Mouse (Mus musculus): ENCODE results near the gene Ccnt1. TPM values are rescaled to one million over a fixed set of nuclear protein-coding genes. Genes with fewer than 3 reads are reported as not detected.

Gene Ccnt1
- 10 to 100 TPM; 35.1 to 44.7 (median 40.9) TPM for total RNA-seq (2022)

DNA sequence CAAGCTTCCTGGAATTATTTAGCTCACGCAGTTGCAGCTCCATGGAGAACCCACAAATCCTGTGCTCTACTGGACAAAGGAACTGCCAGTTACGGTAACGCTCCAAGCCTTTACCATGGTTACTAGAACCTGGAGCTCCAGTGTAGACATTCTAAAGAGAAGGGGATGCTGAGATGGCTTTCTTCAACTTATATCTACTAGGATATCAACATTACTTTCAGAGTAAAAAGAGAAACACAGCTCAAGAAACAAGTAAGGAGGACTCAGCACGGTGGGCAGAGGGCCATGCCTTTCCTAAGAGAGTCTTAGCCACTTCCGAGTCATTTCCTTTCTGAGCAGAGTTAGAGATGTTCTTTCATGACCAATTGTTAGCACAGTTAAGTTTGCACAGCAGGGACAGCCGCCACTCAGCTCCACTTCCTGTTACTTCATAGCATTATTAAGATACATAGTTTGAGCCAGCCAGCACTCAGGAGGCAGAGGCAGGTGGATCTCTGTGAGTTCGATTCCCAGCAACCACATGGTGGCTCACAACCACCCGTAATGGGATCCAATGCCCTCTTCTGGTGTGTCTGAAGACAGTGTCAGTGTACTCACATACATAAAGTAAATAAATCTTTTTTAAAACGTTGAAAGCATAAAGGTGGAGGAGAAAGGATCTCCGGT lies at the start of gene Ccnt1, which contains the start of gene 4930415O20Rik:
Gene Ccnt1 (minus strand): TSS at position 51 of the 666 bp plus-strand sequence.
Gene 4930415O20Rik (plus strand): TSS at position 132 of the 666 bp plus-strand sequence.
- no peak for DNase-seq (ENCODE audit: low spot score in 2 of 2)

DNA sequence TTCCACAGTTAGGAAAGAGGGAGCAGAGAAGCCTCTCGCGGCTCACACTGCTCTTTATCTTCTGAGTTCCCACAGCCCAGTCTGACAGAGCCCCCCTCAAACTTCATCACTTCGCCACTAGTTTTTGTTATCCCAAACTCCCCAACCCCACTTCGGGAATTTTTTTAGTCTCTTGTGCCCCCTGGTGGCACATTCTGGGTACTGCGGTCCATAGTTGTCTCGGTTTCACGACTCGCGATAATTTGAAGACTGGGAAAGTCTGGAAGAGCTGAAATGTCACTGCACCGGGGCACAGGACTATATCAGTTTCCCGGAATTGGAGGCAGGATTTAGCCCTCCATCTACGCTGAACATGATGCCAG lies 46.4 kb upstream of the Ccnt1 start:
- peak in 1 of 2 experiments; percentile 85 for DNase-seq (ENCODE audit: low spot score in 2 of 2)

DNA sequence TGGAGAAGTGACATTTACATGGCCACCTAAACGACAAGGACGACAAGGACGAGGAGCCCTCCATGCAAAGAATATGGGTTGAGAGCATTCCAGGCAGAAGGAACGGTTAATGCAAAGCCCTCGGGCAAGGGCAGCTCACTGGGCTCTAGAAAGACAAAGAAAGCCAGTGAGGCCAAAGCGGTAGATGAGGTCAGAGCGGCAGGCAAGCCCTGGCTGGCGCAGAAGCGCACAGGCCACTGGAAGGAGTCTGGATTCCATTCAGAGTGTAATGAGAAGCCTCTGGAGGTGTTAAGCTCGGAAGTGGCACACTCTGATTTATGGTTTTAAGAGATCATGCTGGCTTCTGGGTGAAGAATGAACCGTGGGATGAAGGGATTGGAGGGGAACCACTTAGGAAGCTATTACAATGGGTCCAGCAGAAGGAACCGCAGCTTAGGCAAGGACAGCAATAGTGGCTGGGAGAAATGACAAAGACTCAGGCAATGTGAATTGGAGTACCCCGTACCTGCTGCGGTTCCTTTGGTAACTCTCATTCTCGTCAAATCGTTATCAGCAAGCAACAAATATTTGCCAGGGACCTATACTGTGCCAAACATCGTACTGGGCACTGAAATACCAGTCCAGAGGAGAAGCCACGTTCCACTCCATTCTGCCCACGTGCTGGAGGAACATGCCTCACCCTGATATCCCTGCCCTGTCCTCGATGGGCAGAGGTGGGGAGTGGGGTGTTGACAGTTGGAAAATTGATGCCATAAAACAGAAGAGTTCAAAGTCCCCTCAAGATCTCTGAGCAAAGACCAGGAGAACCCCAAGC lies 45.8 kb upstream of the Ccnt1 start:
- DNase-seq (ENCODE audit: low spot score in 2 of 2) = no peak

DNA sequence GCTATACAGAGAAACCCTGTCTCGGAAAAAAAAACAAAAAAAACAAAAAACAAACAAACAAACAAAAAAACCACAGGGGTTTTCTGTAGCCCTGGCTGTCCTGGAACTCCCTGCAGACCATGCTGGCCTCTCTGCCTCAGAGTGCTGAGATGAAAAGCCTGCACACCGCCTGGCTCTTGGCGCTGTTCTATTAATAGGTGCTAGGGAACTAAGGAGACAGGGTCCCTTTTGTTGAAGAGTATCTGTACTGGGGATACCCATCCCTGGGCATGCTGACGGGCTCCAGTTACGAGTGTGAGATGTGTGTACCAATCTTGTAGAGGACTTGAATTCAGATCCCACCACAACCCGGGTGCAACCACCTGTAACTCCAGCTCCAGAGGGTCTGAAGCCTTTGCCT lies 45.0 kb upstream of the Ccnt1 start:
- no peak for DNase-seq (ENCODE audit: low spot score in 2 of 2)

- DNase-seq (ENCODE audit: low spot score in 2 of 2) = no peak
Measured at GRCm38 (mm10) chr15:98614971-98615370, 44.2 kb upstream of the Ccnt1 start.

DNA sequence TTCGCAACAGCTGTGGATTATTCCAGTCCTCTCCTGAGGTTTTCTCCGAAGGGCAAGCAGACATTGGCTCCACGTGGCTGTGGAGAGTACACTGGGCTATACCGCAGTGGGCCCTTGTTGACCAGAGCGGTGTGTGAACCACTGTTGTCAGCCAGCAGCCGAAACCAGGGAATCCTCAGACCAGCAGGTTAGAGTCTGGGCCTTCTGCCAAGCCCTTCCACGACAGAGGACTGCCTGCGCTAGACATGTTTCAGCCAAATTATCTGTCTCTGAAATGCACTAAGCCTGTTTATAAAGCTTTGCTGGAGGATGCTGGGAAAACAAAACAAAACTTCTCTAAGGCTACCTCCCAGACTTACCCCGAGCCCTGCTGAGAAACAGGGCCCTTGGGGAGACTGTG lies 43.8 kb upstream of the Ccnt1 start:
- no peak for DNase-seq (ENCODE audit: low spot score in 2 of 2)

GRCm38 (mm10) chr15:98612229-98612628 lies 41.5 kb upstream of the Ccnt1 start:
- no peak for DNase-seq (ENCODE audit: low spot score in 2 of 2)

DNA sequence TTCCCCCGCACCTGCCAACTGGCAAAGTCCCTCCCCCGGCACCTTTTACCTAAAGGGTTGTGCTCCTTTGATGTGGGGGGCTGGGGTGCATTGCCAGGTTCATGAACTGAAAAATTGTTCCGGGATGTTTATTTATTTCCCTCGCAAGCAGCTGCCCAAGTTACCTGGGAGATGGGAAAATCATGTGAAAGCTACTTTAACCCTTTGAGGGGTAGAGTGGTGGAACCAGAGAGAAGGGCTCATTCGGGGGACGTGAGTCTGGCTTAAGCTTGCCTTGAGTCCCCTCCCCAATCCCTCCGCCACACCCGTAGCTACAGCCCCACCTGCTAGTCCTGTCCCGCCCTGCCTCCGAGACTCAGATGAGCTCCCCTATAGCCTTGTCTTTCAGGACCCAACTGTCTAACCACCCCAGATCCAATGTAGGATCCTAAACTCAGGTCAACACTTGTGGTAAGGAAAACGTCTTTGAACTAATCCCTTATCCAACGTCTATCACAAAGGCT lies 39.5 kb upstream of the Ccnt1 start:
- DNase-seq (ENCODE audit: low spot score in 2 of 2) = no peak

GRCm38 (mm10) chr15:98609331-98610130 lies 38.8 kb upstream of the Ccnt1 start, which contains the start of gene Adcy6:
Adcy6 (minus strand) TSS chr15:98610076.
- DNase-seq (ENCODE audit: low spot score in 2 of 2) = peak in 1 of 2 experiments; percentile 68

DNA sequence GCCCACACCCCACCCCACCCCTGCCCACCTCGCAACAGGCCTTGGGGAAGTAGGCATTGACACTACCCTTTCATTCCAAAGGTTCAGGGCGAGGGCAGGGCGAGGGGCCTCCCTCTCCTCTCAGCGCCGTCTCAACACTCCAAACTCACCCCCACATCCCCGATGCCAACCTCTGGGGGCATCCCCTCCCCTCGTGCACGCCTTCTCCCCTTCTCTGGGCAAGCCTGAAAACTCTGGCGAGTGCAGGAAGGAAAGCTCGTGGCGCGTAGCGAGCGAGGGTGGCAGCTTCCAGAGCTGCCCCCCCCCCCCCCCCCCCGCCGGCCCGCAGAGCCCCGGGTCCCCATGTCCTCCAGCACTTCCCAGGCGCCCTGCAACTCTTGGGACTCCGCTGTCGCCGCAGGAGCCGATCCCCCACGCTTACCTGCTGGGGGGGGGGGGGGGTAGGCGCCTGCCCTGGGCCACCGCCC lies 38.1 kb upstream of the Ccnt1 start:
- DNase-seq (ENCODE audit: low spot score in 2 of 2) = no peak

DNA sequence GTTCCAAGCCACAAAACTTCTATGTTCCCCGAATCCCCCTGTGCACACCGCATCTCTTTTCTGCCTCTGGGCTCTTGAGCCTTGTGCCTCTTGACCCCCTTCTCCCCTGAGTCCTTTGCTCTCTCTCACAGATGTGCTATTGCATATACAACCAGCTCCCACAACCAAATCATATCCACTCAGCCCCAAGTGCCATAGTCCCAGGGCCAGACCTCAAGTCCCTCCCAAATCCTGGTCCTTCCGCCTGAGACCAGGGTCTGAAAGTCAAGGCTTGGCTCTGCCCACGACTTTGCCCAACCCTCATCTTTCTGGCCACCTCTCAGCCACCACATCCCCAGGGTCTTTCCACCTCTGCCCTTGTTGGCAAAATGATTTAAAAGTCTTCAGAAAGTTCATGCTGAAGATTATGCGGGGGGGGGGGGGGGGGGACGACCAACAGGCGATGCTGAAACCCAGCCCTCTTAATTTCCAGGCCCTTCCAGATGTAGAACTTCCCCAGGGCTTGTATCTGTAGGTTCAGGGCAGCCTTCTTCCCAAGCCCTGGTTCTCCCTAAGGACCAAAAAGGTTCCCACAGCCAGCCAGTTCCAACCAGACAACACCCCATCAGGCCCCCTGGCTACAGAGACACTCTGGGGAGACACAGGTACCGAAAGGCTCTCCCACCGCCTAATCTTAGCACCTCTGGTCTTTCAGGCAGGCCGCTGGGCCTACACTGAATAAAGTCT lies 37.5 kb upstream of the Ccnt1 start:
- DNase-seq (ENCODE audit: low spot score in 2 of 2) = no peak

DNA sequence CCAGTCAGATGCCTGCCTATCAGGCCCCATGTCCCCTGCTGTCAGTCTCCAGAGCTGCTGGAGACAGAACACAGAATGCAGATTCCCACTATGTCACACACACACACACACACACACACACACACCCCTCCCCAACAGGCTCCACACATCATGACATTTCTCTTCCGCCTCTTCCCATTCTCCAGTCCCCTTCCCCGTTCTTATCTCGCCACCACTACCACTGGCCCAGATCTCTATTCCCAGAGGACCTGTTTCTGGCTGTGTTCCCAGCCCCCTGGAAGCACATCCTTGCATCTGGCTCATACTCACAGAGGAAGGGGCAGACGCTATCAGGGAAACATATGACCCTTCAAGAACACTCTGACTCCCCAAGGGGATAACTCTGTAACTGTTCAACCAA lies 36.8 kb upstream of the Ccnt1 start:
- no peak for DNase-seq (ENCODE audit: low spot score in 2 of 2)

DNA sequence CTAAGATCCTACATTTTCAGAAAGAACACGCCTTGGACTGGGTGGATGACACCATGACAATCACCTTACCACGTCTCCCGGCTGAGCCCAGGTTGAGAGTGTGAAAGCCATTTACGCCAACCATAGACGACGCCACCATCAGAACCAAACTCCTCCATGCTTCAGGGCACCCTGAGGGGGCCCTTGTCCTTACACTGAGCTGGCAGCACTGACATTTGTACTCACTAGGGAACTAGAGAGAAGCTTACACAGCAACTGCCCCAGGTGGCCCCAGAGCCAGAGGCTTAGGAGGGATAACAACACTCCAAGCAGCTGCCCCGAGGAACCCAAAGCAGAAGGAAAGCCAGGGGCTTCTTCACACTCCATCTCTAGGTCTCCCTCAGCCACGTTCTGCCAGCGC lies 36.0 kb upstream of the Ccnt1 start:
- no peak for DNase-seq (ENCODE audit: low spot score in 2 of 2)

- DNase-seq (ENCODE audit: low spot score in 2 of 2) = no peak
Measured at GRCm38 (mm10) chr15:98606051-98606536, 35.4 kb upstream of the Ccnt1 start.

GRCm38 (mm10) chr15:98604041-98604575 lies 33.4 kb upstream of the Ccnt1 start:
- DNase-seq (ENCODE audit: low spot score in 2 of 2) = no peak

DNA sequence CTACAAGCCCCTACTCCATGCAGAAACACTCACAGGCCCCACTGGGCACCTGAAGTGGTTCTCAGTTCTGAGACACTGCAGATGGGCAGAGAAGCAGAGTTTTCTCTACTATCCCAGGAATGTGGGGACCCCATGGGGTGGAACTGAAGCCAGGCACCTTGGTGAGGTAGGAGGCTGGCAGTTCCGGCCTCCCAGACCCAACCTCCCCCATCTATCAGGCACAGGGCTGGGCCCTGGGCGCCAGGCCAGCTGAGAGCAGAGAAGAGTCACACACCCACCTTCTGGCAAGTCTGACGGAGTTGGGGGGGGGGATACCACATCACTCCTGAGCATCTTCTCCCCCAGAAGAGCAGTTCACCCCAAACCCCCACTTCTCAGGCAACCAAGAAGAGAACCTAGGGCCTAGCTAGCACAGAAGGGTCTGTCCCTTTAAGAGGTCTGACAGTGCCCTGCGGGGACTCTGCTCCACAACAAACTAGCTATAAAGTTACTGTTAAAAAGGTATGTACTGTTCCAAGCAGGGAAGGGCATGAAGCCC lies 32.3 kb upstream of the Ccnt1 start:
- DNase-seq (ENCODE audit: low spot score in 2 of 2) = no peak

- no peak for DNase-seq (ENCODE audit: low spot score in 2 of 2)
Measured at GRCm38 (mm10) chr15:98602191-98602881, 31.6 kb upstream of the Ccnt1 start.

DNA sequence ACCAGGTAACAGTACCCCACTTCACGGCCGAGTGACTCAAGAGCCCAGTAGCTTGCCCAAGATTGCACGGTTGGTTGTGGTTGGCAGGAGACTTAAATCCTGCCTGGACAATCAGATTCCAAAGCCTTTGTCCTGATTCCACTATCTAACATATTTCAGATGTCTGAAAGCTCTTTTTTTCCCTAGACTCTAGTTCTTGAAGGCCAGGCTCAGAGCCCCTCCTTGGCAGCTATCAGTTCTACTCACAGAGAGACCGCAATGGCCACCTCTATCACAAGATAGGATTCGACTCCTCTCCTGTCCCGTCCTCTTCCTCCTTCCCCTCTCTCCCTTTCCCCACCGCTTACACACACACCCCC lies 31.1 kb upstream of the Ccnt1 start:
- no peak for DNase-seq (ENCODE audit: low spot score in 2 of 2)

DNA sequence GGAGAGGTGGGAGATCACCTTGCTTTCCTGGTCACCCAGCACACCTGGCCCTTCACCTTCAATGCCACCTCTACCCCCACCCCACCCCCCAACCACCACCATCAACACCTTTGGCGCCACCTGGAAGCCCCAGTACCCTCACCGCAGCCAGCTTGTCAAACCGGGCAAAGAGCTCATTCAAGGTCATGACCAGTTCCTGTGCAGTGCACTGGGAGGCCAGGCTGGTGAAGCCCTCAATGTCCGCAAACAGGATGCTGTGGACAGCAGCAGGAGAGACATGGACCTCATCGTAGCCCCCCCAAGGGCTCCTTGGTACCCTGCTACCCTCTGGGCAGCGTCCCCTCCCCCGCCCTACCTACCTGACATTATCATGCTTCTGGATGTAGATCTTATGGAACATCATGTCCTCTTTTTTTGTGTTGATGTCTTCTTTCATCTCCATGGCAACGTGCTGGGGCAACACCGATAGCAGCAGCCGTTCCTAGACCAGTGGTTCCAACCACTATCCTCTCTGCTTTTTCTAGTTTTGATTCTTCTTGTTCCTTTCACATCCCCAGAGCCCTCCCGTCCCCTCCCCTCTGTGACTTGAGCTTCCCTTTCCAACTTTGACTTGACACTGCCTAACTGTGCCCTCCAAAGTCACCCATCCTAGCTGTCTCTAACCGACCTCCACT lies 29.4 kb upstream of the Ccnt1 start:
- no peak for DNase-seq (ENCODE audit: low spot score in 2 of 2)
